Mouse (Mus musculus) liver, postnatal 0 days (tissue): ENCODE measurements at regions not wholly inside any gene's neighbourhood (a gene's known extent, or its start where the extent isn't known, plus 50 kb on each side); places are given as distances from the start of the nearest gene placed in this dataset.

ENCODE experiments used
- ATAC-seq: fragments of 200-750 bp; cut with Nextera tagmentation; 2 replicates; pipeline ENCODE4 v1.8.0; 2017; ENCODE audit warnings: mild to moderate bottlenecking, moderate library complexity
- DNase-seq: peaks from one replicate; pipeline ENCODE4 v3.0.0-alpha.2; 2016
- H3K27ac ChIP-seq: fragments of 300-500 bp; sonication (generic); 2 replicates; pipeline ENCODE4 v1.5.1; 2014; ENCODE audit warnings: antibody characterized with exemption, moderate library complexity, mild to moderate bottlenecking, low read depth
- H3K27me3 ChIP-seq: fragments of 300-500 bp; sonication (generic); 2 replicates; pipeline ENCODE4 v1.6.1; 2014; ENCODE audit warnings: low read length, control low read depth, mixed read lengths; ENCODE audit not compliant: insufficient read depth
- H3K36me3 ChIP-seq: fragments of 300-500 bp; sonication (generic); replicated peaks from 2 replicates; pipeline ENCODE4 v1.6.1; 2014; ENCODE audit warnings: mild to moderate bottlenecking, control low read depth, low read length, moderate library complexity, mixed read lengths; ENCODE audit not compliant: insufficient read depth
- H3K4me1 ChIP-seq: fragments of 300-500 bp; sonication (generic); 2 replicates; pipeline ENCODE4 v1.6.1; 2014; ENCODE audit warnings: antibody characterized with exemption, mild to moderate bottlenecking, control low read depth; ENCODE audit not compliant: insufficient read depth
- H3K4me2 ChIP-seq: fragments of 300-500 bp; sonication (generic); 2 replicates; pipeline ENCODE4 v1.6.1; 2014; ENCODE audit warnings: low read depth, mild to moderate bottlenecking, low read length, moderate library complexity, mixed read lengths
- H3K4me3 ChIP-seq: fragments of 300-500 bp; sonication (generic); 2 replicates; pipeline ENCODE4 v1.5.1; 2014; ENCODE audit warnings: low read depth, low read length
- H3K9ac ChIP-seq: fragments of 300-500 bp; sonication (generic); replicated peaks from 2 replicates; pipeline ENCODE4 v1.6.1; 2014; ENCODE audit warnings: mild to moderate bottlenecking, moderate library complexity
- H3K9me3 ChIP-seq: fragments of 300-500 bp; sonication (generic); 2 replicates; pipeline ENCODE4 v1.6.1; 2016; ENCODE audit warnings: mild to moderate bottlenecking, control low read depth, low read length, mixed read lengths
- CTCF ChIP-seq: sonication (generic); IDR thresholded peaks from 2 replicates; pipeline ENCODE4 v1.5.1; 2016; ENCODE audit warnings: antibody characterized with exemption, low read depth
- EP300 ChIP-seq: IDR thresholded peaks from 2 replicates; pipeline ENCODE4 v1.6.1; 2016; ENCODE audit warnings: antibody characterized with exemption, low read depth, mild to moderate bottlenecking
- WGBS: fragments of 180-500 bp; shearing (Covaris S2); extraction: QIAGEN DNeasy Blood & Tissue Kit; methylation state at CpG from one replicate; pipeline ENCODE4 v1.1.7; 2014; ENCODE audit not compliant: insufficient replicate concordance; 5-methylcytosine and 5-hydroxymethylcytosine counted together

DNA sequence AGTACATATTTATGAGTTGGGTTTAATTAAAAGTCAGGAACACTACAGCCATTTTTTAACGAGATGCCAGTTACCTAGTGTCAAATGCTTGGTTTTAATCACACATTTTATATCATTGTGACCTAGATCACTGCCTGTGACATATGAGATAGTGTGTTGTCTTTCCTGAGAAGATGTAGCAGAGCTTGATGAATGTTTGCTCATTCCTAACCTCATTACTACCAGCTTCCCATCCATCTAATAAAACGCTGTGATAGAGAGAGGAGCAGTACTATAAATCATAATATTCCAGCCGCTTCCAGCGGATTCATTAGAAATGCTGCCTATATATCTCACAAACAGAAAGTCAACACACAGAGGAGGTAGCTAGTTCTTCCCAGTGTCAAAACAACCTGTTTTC lies 163.6 kb downstream of the Aldoart1 start:
- no peak overlapping the region for H3K9ac ChIP-seq
- TF ChIP-seq CTCF (no peak), EP300 (no peak)
- no peaks in the 10 kb centered on the region for H3K27me3 ChIP-seq
- H3K36me3 ChIP-seq = no peaks in the 10 kb centered on the region
- 73% methylated on average over 4 of the region's 4 CpGs for WGBS
- no peak for DNase-seq
- no peak overlapping the region for H3K4me2 ChIP-seq
- H3K27ac ChIP-seq = no peak overlapping the region
- H3K9me3 ChIP-seq = no peaks in the 10 kb centered on the region
- no peaks in the 10 kb centered on the region for H3K4me1 ChIP-seq
- no peak for ATAC-seq
- no peak overlapping the region for H3K4me3 ChIP-seq

DNA sequence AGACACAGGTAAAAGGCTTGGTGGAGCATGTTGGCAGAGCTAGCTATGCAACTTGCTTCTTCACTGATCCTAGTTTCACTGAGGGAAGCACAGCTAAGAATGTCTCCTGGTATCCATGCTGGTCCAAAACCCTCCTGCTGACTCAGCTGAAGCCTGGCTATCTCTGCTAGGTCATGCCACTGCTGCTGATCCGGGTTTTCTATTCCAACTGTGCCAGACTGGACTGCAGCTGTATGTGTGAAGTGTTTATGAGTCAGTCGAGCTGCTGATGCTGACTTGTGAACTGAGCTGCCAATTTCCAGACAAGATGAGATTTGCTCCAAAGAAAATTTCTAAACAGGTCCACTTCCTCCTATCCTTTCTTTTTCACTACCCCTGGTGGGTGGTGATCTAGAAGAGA lies 178.4 kb downstream of the Aldoart1 start:
- H3K27me3 ChIP-seq = no peaks in the 10 kb centered on the region
- ATAC-seq = no peak
- H3K4me1 ChIP-seq = no peaks in the 10 kb centered on the region
- no peak overlapping the region for H3K27ac ChIP-seq
- no peaks in the 10 kb centered on the region for H3K9me3 ChIP-seq
- no peak for DNase-seq
- no peak for TF ChIP-seq CTCF
- TF ChIP-seq EP300 = no peak
- 57% methylated on average over 2 of the region's 2 CpGs for WGBS
- no peak overlapping the region for H3K4me2 ChIP-seq
- no peaks in the 10 kb centered on the region for H3K36me3 ChIP-seq
- no peak overlapping the region for H3K4me3 ChIP-seq
- no peak overlapping the region for H3K9ac ChIP-seq

DNA sequence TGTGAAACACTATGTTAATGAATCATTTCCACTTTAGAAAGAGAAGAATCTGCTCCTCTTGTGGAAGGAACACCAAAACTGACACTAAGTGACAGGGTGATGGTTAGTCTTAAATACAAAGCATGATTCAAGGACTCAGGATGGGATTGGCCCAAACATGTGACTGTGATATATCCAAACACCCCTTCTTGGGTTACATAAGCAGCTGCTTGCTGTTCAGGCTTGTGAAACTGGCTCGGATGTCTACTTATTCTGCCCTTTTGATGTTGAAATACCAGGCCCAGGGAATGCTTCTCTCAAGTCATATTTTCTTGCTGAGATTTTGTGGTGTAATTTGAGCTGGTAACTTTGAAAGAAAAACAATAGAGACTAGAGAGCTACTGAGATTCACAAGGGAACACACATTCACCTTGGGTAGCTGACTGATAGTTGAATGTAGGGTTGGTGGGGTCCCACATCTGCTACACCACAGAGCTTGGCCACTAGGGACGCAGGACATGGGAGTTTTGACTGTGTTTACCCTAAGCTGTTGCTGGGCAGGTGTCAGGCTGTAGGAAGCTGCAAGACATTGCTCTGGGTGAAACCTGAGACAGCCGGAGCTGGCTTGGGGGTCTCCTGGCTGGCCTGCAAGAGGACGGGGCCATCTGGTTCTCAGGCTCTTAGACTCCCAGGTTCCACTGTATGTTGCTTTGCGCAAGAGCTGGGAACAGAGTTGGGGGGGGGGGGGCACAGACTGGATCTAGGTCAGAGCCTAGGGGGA lies 180.6 kb downstream of the Aldoart1 start:
- no peak overlapping the region for H3K27ac ChIP-seq
- no peak for TF ChIP-seq EP300
- TF ChIP-seq CTCF = no peak
- WGBS = 70% methylated on average over 5 of the region's 5 CpGs
- ATAC-seq (no peak), DNase-seq (no peak)
- no peak overlapping the region for H3K9ac ChIP-seq
- no peaks in the 10 kb centered on the region for H3K4me1 ChIP-seq
- H3K27me3 ChIP-seq = no peaks in the 10 kb centered on the region
- H3K9me3 ChIP-seq = no peaks in the 10 kb centered on the region
- no peak overlapping the region for H3K4me2 ChIP-seq
- H3K4me3 ChIP-seq = no peak overlapping the region
- no peaks in the 10 kb centered on the region for H3K36me3 ChIP-seq

DNA sequence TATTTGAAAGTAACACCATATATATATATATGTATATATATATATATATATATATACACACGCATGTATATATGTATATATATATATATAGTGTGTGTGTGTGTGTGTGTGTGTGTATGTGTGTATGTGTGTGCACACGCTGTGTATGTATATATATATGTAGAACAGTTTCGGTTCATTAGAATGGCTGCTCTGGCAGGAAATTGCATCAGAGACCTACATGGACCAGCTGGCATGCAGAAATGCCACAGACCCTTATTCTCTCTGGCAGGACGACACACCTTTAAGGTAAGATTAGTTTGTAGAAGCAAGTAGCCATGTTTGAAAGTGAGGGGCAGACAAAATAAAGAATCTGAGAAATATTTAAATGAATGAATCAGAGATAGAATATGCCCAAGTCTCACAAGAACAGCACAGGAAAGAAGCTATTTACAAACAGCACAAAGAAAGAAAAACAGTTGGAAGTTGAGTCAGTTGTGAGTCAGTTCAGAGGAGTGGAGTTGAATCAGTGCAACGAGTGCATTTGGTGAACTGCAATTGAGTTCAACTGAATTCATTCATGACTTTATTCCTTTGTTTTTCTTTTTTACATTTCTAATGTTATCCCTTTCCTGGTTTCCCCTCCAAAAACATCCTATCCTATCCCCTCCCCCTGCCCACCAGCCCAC lies 182.5 kb downstream of the Aldoart1 start:
- Histone ChIP-seq H3K27me3 (no peaks in the 10 kb centered on the region), H3K9ac (no peak overlapping the region), H3K4me3 (no peak overlapping the region), H3K4me1 (no peaks in the 10 kb centered on the region), H3K4me2 (no peak overlapping the region), H3K27ac (no peak overlapping the region), H3K36me3 (no peaks in the 10 kb centered on the region), H3K9me3 (no peaks in the 10 kb centered on the region)
- no peak for TF ChIP-seq CTCF
- no peak for TF ChIP-seq EP300
- DNase-seq (no peak), ATAC-seq (no peak)
- WGBS = 71% methylated on average over 5 of the region's 5 CpGs

DNA sequence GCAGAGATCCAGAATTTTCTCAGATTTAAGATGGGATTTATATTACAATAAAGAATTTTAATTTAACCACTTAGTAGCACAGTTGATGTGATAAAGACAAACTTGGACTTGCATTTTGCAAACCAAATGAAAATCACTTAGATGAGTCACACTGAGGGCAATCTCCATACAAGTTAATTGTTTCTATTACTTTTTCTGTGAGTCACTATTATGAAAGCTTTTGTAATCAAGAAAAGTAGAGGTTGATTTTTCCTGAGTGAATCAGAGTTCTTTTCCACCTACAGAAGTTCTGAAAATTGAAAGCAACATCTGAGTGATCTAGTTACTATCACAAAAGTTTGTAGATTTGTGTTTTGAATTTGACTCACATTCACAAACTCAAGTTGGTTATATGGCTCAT lies 188.1 kb downstream of the Aldoart1 start:
- no peaks in the 10 kb centered on the region for H3K27me3 ChIP-seq
- ATAC-seq (no peak), DNase-seq (no peak)
- TF ChIP-seq EP300 = no peak
- TF ChIP-seq CTCF = no peak
- H3K9ac ChIP-seq = no peak overlapping the region
- H3K4me2 ChIP-seq = no peak overlapping the region
- no peaks in the 10 kb centered on the region for H3K4me1 ChIP-seq
- no peak overlapping the region for H3K4me3 ChIP-seq
- no peak overlapping the region for H3K27ac ChIP-seq
- no peaks in the 10 kb centered on the region for H3K36me3 ChIP-seq
- no peaks in the 10 kb centered on the region for H3K9me3 ChIP-seq

DNA sequence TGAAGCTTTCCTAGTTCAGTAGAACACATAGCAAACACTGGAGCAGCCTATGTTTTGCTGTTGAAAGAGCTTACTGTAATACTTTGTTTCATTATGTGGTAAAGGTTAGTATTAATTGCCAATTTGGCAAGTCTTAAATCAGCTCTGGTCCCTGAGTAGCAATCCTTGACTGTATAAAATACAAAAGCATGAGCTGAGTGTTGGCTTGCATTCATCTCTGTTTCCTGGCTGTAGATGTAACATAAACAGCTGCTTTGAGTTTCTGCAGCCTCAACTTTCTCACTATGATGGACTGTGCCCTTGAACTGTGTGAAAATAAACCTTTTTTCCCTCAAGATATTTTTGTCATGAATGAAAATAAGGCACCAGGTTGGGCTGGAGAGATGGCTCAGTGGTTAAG lies 190.0 kb downstream of the Aldoart1 start:
- H3K4me3 ChIP-seq = no peak overlapping the region
- H3K27ac ChIP-seq = no peak overlapping the region
- H3K27me3 ChIP-seq = no peaks in the 10 kb centered on the region
- H3K4me1 ChIP-seq = no peaks in the 10 kb centered on the region
- DNase-seq = no peak
- no peak overlapping the region for H3K4me2 ChIP-seq
- TF ChIP-seq CTCF (no peak), EP300 (no peak)
- no peak for ATAC-seq
- no peaks in the 10 kb centered on the region for H3K9me3 ChIP-seq
- H3K36me3 ChIP-seq = no peaks in the 10 kb centered on the region
- no peak overlapping the region for H3K9ac ChIP-seq
